Mouse (Mus musculus) ES-CJ7 (cell line): ENCODE measurements at regions not wholly inside any gene's neighbourhood (a gene's known extent, or its start where the extent isn't known, plus 50 kb on each side); places are given as distances from the start of the nearest gene placed in this dataset.

ENCODE experiments used
- DNase-seq: peaks from one replicate; pipeline ENCODE4 v3.0.0; 2011; ENCODE audit warnings: low read depth, low spot score

GRCm38 (mm10) chr2:166237554-166238269, 82.2 kb upstream of the Sulf2 start:
- peak; percentile 47 for DNase-seq

GRCm38 (mm10) chr2:166236102-166236501, 80.6 kb upstream of the Sulf2 start:
- DNase-seq: no peak

- no peak for DNase-seq
Measured at GRCm38 (mm10) chr2:166234579-166235212, 79.2 kb upstream of the Sulf2 start.

- DNase-seq: no peak
Measured at GRCm38 (mm10) chr2:166233246-166233645, 77.8 kb upstream of the Sulf2 start.

GRCm38 (mm10) chr2:166232376-166232775, 76.9 kb upstream of the Sulf2 start:
- DNase-seq: no peak

- DNase-seq: no peak
Measured at GRCm38 (mm10) chr2:166230617-166231016, 75.2 kb upstream of the Sulf2 start.

GRCm38 (mm10) chr2:166228356-166228755, 72.9 kb upstream of the Sulf2 start:
- no peak for DNase-seq

GRCm38 (mm10) chr2:166227496-166227895, 72.0 kb upstream of the Sulf2 start:
- no peak for DNase-seq

- DNase-seq: no peak
Measured at GRCm38 (mm10) chr2:166226929-166227328, 71.5 kb upstream of the Sulf2 start.

GRCm38 (mm10) chr2:166226331-166226730, 70.9 kb upstream of the Sulf2 start:
- DNase-seq: no peak

GRCm38 (mm10) chr2:166225354-166225753, 69.9 kb upstream of the Sulf2 start:
- DNase-seq: no peak

GRCm38 (mm10) chr2:166218783-166219182, 63.3 kb upstream of the Sulf2 start:
- peak; percentile 60 for DNase-seq

GRCm38 (mm10) chr2:166216512-166216865, 61.0 kb upstream of the Sulf2 start:
- DNase-seq: no peak

GRCm38 (mm10) chr2:166215610-166216511, 60.4 kb upstream of the Sulf2 start:
- no peak for DNase-seq

- DNase-seq: no peak
Measured at GRCm38 (mm10) chr2:166215191-166215590, 59.7 kb upstream of the Sulf2 start.

- no peak for DNase-seq
Measured at GRCm38 (mm10) chr2:166207145-166207508, 51.7 kb upstream of the Sulf2 start.

- DNase-seq: no peak
Measured at GRCm38 (mm10) chr2:166206396-166207144, 51.1 kb upstream of the Sulf2 start.
